ENCODE assay signal across 10 mouse cellular contexts in genomic region chr2:33875594-33875993, GRCm38 (mm10). TPM values are rescaled to one million over a fixed set of nuclear protein-coding genes. Genes with fewer than 3 reads are reported as not detected.
DNase-seq lines count a peak whose midpoint lies in the region; ATAC-seq lines count a peak whose summit lies in the region.
"Had no signal": no experiment of that assay in that cellular context is flagged by ENCODE, and none has a peak within 500 bp of the region (broad histone marks: within the 10 kb centered on the region; RNA-seq: fewer than 3 reads in every experiment).

No protein-coding gene starts in this region.

- peaks cover 12% of the 10 kb centered on the region for H3K36me3 ChIP-seq in lung, embryonic 15.5 days
- H3K36me3 ChIP-seq in forebrain, embryonic 13.5 days (ENCODE audit: poor library complexity, severe bottlenecking) = peaks cover 39% of the 10 kb centered on the region
- peaks cover 7% of the 10 kb centered on the region for H3K36me3 ChIP-seq in limb, embryonic 11.5 days (ENCODE audit: control insufficient read depth, insufficient read depth, low read length)

- H3K9me3 ChIP-seq in lung, embryonic 15.5 days = no peaks in the 10 kb centered on the region
- H3K9me3 ChIP-seq in forebrain, embryonic 13.5 days (replicated peaks) = peaks cover 3% of the 10 kb centered on the region; the same call in 1 of the 2 replicates
- no peaks in the 10 kb centered on the region for H3K9me3 ChIP-seq in limb, embryonic 11.5 days (ENCODE audit: control insufficient read depth, low read length)

- H3K27ac ChIP-seq in lung, embryonic 15.5 days = peak overlapping the region; percentile 96
- peak overlapping the region; percentile 99 for H3K27ac ChIP-seq in forebrain, embryonic 13.5 days
- peak overlapping the region; percentile 51; the same call in 1 of the 2 replicates for H3K27ac ChIP-seq in limb, embryonic 11.5 days (replicated peaks; ENCODE audit: low read depth, low read length)

- H3K9ac ChIP-seq in lung, embryonic 15.5 days = no peak overlapping the region
- peak overlapping the region; percentile 43; the same call in 1 of the 2 replicates for H3K9ac ChIP-seq in forebrain, embryonic 13.5 days
- no peak overlapping the region for H3K9ac ChIP-seq in limb, embryonic 11.5 days (ENCODE audit: low read length)
- H3K9ac ChIP-seq: heart, embryonic 13.5 days had no signal

- ATAC-seq in lung, embryonic 15.5 days (ENCODE audit: borderline replicate concordance, extremely low read depth, low FRiP score, low TSS enrichment) = no peak
- ATAC-seq in forebrain, embryonic 13.5 days = no peak
- no peak for ATAC-seq in limb, embryonic 11.5 days (ENCODE audit: insufficient number of reproducible peaks, low FRiP score, low TSS enrichment, low read depth)

- H3K27me3 ChIP-seq in lung, embryonic 15.5 days = no peaks in the 10 kb centered on the region
- H3K27me3 ChIP-seq in forebrain, embryonic 13.5 days = no peaks in the 10 kb centered on the region
- H3K27me3 ChIP-seq in limb, embryonic 11.5 days (ENCODE audit: control insufficient read depth, insufficient read depth, low read length) = no peaks in the 10 kb centered on the region
- H3K27me3 ChIP-seq: heart, embryonic 13.5 days had no signal

- WGBS in lung, embryonic 15.5 days = 50% methylated on average over 12 of the region's 12 CpGs
- 71% methylated on average over 12 of the region's 12 CpGs for WGBS in forebrain, embryonic 13.5 days
- WGBS in limb, embryonic 11.5 days = 78% methylated on average over 12 of the region's 12 CpGs

- no peak overlapping the region for H3K4me3 ChIP-seq in lung, embryonic 15.5 days
- no peak overlapping the region for H3K4me3 ChIP-seq in forebrain, embryonic 13.5 days
- no peak overlapping the region for H3K4me3 ChIP-seq in limb, embryonic 11.5 days (ENCODE audit: low read depth, low read length)
- H3K4me3 ChIP-seq: erythroblast, embryonic 14.5 days; heart, embryonic 13.5 days had no signal

- H3K4me2 ChIP-seq in lung, embryonic 15.5 days = peak overlapping the region; percentile 7; the same call in 1 of the 2 replicates
- no peak overlapping the region for H3K4me2 ChIP-seq in forebrain, embryonic 13.5 days
- H3K4me2 ChIP-seq in limb, embryonic 11.5 days (ENCODE audit: low read depth, severe bottlenecking) = no peak overlapping the region

- no peak for DNase-seq in lung, postnatal 14 days
- DNase-seq in limb, embryonic 11.5 days (ENCODE audit: low spot score) = no peak
- peak; percentile 54 for DNase-seq in thymus, postnatal 14 days
- DNase-seq in left cerebral cortex, postnatal 36 days (ENCODE audit: low spot score in 2 of 2) = no peak
- DNase-seq in left cerebral cortex, postnatal 4 days = no peak
- DNase-seq: cerebellum, adult 11-12 months had no signal

- peaks cover 90% of the 10 kb centered on the region for H3K4me1 ChIP-seq in lung, embryonic 15.5 days
- peaks cover 58% of the 10 kb centered on the region for H3K4me1 ChIP-seq in forebrain, embryonic 13.5 days
- H3K4me1 ChIP-seq in limb, embryonic 11.5 days (ENCODE audit: control insufficient read depth, insufficient read depth, low read length) = peaks cover 69% of the 10 kb centered on the region

- intact Hi-C loops in left cerebral cortex, postnatal 36 days (cut with DNase I) = no loop called here
- intact Hi-C loops in left cerebral cortex, postnatal 4 days (cut with DNase I) = no loop called here

RNA-seq across cellular contexts. Expression of gene Mvb12b, which starts 12.2 kb away (rescaled TPM):
- 21.8 and 22.8 TPM in 2 replicates for polyA plus RNA-seq in lung, embryonic 15.5 days (2015; fragmentation: Nextera tagmentation; extraction: Ambion mirVana)
- polyA plus RNA-seq in forebrain, embryonic 13.5 days (2015; fragmentation: Nextera tagmentation; extraction: Ambion mirVana) = 61.3 and 63.9 TPM in 2 replicates
- 16.9 and 18.5 TPM in 2 replicates for polyA plus RNA-seq in limb, embryonic 11.5 days (2014; fragmentation: Nextera tagmentation; extraction: Ambion mirVana)
- 10 to 100 TPM; 83.8 to 84.3 TPM for total RNA-seq in left cerebral cortex, postnatal 36 days (2021)
- 100 to 1,000 TPM; 142 to 149 TPM for total RNA-seq in left cerebral cortex, postnatal 4 days (2021)
